Comparison of ENCODE assay signal across 8 mouse cellular contexts in the genomic region with DNA sequence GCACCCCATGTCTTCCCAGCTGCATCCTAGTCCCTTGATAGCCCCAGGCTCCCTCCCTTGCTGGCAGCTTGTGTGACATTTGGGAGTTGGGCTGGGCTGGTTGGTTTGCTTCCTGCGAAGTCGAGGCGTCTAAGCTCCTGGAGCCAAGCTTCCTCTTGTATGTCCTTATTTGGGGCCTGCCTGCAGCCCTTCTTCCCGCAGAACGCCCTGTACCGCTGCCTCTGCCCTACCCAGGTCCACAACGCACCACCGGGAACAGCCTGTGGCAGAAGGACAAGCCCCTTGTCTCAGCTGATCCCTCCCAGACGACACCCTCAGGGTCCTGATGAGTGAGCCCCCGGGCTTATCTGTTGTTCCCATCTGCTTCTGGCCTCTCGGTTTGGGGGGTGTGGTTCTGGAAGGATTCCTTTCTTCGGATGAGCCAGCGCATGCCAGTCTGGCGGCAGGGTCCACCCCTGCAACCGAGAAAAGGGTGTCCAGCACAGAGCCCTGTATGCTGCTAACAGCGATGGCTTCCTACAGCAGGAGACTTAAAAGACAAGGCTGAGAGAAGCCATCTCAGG. TPM values are rescaled to one million over a fixed set of nuclear protein-coding genes. Genes with fewer than 3 reads are reported as not detected.
DNase-seq lines count a peak whose midpoint lies in the region; ATAC-seq and TF ChIP-seq lines count a peak whose summit lies in the region.

No protein-coding gene starts in this region.

- no peak for TF ChIP-seq CTCF in heart, adult 2 months (IDR thresholded peaks at IDR 0.05)

- no peak overlapping the region for H3K4me3 ChIP-seq in hindbrain, embryonic 13.5 days
- H3K4me3 ChIP-seq in hindbrain, embryonic 14.5 days (replicated peaks; ENCODE audit: low read length): no peak overlapping the region
- H3K4me3 ChIP-seq in heart, adult 2 months: peak overlapping the region; percentile 43

- WGBS in hindbrain, embryonic 13.5 days: 14% methylated on average over 16 of the region's 16 CpGs
- 13% methylated on average over 16 of the region's 16 CpGs for WGBS in hindbrain, embryonic 14.5 days
- WGBS in heart, adult 2 months: 6% methylated on average over 16 of the region's 16 CpGs

- ATAC-seq in hindbrain, embryonic 13.5 days (ENCODE audit: low FRiP score): no peak
- ATAC-seq in hindbrain, embryonic 14.5 days (ENCODE audit: low FRiP score): no peak
- ATAC-seq in megakaryocyte-erythroid progenitor cell, adult 5-6 weeks (replicated peaks; ENCODE audit: low FRiP score, low TSS enrichment, poor library complexity, severe bottlenecking): peak; percentile 59

- peaks cover 7% of the 10 kb centered on the region for H3K4me1 ChIP-seq in hindbrain, embryonic 13.5 days (replicated peaks)
- no peaks in the 10 kb centered on the region for H3K4me1 ChIP-seq in hindbrain, embryonic 14.5 days (replicated peaks; ENCODE audit: control insufficient read depth, insufficient read depth, low read length)
- H3K4me1 ChIP-seq in heart, adult 2 months (ENCODE audit: control insufficient read depth, insufficient read depth, low read length): peaks cover 14% of the 10 kb centered on the region

- H3K9ac ChIP-seq in hindbrain, embryonic 13.5 days: no peak overlapping the region
- H3K9ac ChIP-seq in hindbrain, embryonic 14.5 days: no peak overlapping the region
- H3K9ac ChIP-seq in heart, adult 2 months (ENCODE audit: low read depth, low read length): peak overlapping the region; percentile 67

- TF ChIP-seq POLR2A in heart, adult 2 months (IDR thresholded peaks at IDR 0.05; ENCODE audit: insufficient read depth, low read depth, low read length): peak; percentile 69

- peak; percentile 64; the same call in 1 of the 2 replicates for TF ChIP-seq EP300 in heart, adult 2 months (IDR thresholded peaks at IDR 0.05; ENCODE audit: insufficient read depth, low read depth, low read length)

- H3K27ac ChIP-seq in hindbrain, embryonic 13.5 days: no peak overlapping the region
- no peak overlapping the region for H3K27ac ChIP-seq in hindbrain, embryonic 14.5 days
- peak overlapping the region; percentile 84 for H3K27ac ChIP-seq in heart, adult 2 months

- H3K9me3 ChIP-seq in hindbrain, embryonic 13.5 days: no peaks in the 10 kb centered on the region
- no peaks in the 10 kb centered on the region for H3K9me3 ChIP-seq in hindbrain, embryonic 14.5 days (ENCODE audit: control insufficient read depth, low read length)

- H3K79me2 ChIP-seq in heart, adult 2 months (replicated peaks; ENCODE audit: control insufficient read depth, insufficient read depth, low read length): no peaks in the 10 kb centered on the region

- intact Hi-C loops in heart, adult 2 months (cut with DNase I): no loop called here

- no peak for DNase-seq in hindbrain, embryonic 14.5 days (ENCODE audit: low spot score)
- peak; percentile 58 for DNase-seq in Muller cell, postnatal 12 days (ENCODE audit: inconsistent ontology term)
- peak; percentile 63 to 73 for DNase-seq in heart, adult 2 months
- DNase-seq in kidney, postnatal 36 days: peak; percentile 57 to 76
- no peak for DNase-seq in adipocyte (ENCODE audit: low spot score)
- no peak for DNase-seq in T-cell, adult 2 months (ENCODE audit: low spot score)

- H3K4me2 ChIP-seq in hindbrain, embryonic 13.5 days: peak overlapping the region; percentile 11; the same call in 1 of the 2 replicates
- no peak overlapping the region; the same call in 1 of the 2 replicates for H3K4me2 ChIP-seq in hindbrain, embryonic 14.5 days (replicated peaks)

- no peaks in the 10 kb centered on the region for H3K36me3 ChIP-seq in hindbrain, embryonic 13.5 days
- H3K36me3 ChIP-seq in hindbrain, embryonic 14.5 days (replicated peaks; ENCODE audit: control insufficient read depth, insufficient read depth): no peaks in the 10 kb centered on the region
- H3K36me3 ChIP-seq in heart, adult 2 months (ENCODE audit: control insufficient read depth, insufficient read depth, low read length): no peaks in the 10 kb centered on the region

- H3K27me3 ChIP-seq in hindbrain, embryonic 13.5 days: no peaks in the 10 kb centered on the region
- H3K27me3 ChIP-seq in hindbrain, embryonic 14.5 days (ENCODE audit: control insufficient read depth, insufficient read depth, low read length): no peaks in the 10 kb centered on the region
- H3K27me3 ChIP-seq in heart, adult 2 months (ENCODE audit: control insufficient read depth, insufficient read depth, low read length): no peaks in the 10 kb centered on the region

RNA-seq across cellular contexts. Expression of gene Clic4, which starts 14.3 kb away (rescaled TPM):
- polyA plus RNA-seq in hindbrain, embryonic 13.5 days (2015; fragmentation: Nextera tagmentation; extraction: Ambion mirVana): 83.5 and 84.7 TPM in 2 replicates
- polyA plus RNA-seq in hindbrain, embryonic 14.5 days (2014; fragmentation: Nextera tagmentation; extraction: Ambion mirVana): 43.2 and 50.4 TPM in 2 replicates
- 100 to 1,000 TPM; 248 to 249 TPM for total RNA-seq in heart, adult 2 months (2021)
- polyA plus RNA-seq in heart, adult 2 months (2012; rRNA removed): 148 and 227 TPM in 2 replicates
- 77.8 and 83.9 TPM in 2 replicates for total RNA-seq in megakaryocyte-erythroid progenitor cell, adult 5-6 weeks (2014; fragmentation: Nextera tagmentation)
- 79.0 and 86.0 TPM in 2 replicates for total RNA-seq in megakaryocyte-erythroid progenitor cell, adult 5-6 weeks (2017)

Comparison
In these comparisons a context has a peak if more than half of its experiments do, and no peak if none do; other contexts are left out.
1. DNase-seq: peak in Muller cell, postnatal 12 days (single experiment), heart, adult 2 months (2 of 2) and kidney, postnatal 36 days (2 of 2); none in hindbrain, embryonic 14.5 days (single experiment), adipocyte (single experiment) and T-cell, adult 2 months (single experiment).